Mouse (Mus musculus) midbrain, embryonic 10.5 days (tissue): ENCODE data around the gene Ank. TPM values are rescaled to one million over a fixed set of nuclear protein-coding genes. Genes with fewer than 3 reads are reported as not detected.

Experiments used
- DNase-seq: peaks from one replicate; pipeline ENCODE4 v3.0.0-alpha.2; 2017; ENCODE audit warnings: low spot score
- H3K27ac ChIP-seq: fragments of 300-500 bp; sonication (generic); replicated peaks from 2 replicates; pipeline ENCODE4 v1.5.1; 2016; ENCODE audit warnings: mild to moderate bottlenecking
- H3K27me3 ChIP-seq: fragments of 300-500 bp; sonication (generic); 2 replicates; pipeline ENCODE4 v1.6.1; 2016; ENCODE audit warnings: low read depth, mild to moderate bottlenecking; ENCODE audit not compliant: poor library complexity, severe bottlenecking
- H3K36me3 ChIP-seq: fragments of 300-500 bp; sonication (generic); 2 replicates; pipeline ENCODE4 v1.6.1; 2016; ENCODE audit warnings: mild to moderate bottlenecking, moderate library complexity
- H3K4me1 ChIP-seq: fragments of 300-500 bp; sonication (generic); 2 replicates; pipeline ENCODE4 v1.6.1; 2016
- H3K4me3 ChIP-seq: fragments of 300-500 bp; sonication (generic); 2 replicates; pipeline ENCODE4 v1.5.1; 2016; ENCODE audit warnings: mild to moderate bottlenecking, moderate library complexity
- H3K9me3 ChIP-seq: fragments of 300-500 bp; sonication (generic); replicated peaks from 2 replicates; pipeline ENCODE4 v1.6.1; 2016; ENCODE audit warnings: mild to moderate bottlenecking
- WGBS: fragments of 180-500 bp; shearing (Covaris S2); methylation state at CpG from one replicate; pipeline ENCODE4 v1.1.7; 2016; 5-methylcytosine and 5-hydroxymethylcytosine counted together
- polyA plus RNA-seq: library from polyadenylated mRNA; unstranded; fragments of >200 nt; fragmentation: Nextera tagmentation; extraction: Ambion mirVana; gene quantifications from 2 replicates; pipeline ENCODE4 v1.2.1, GENCODE M21; 2016

The Ank gene
- polyA plus RNA-seq, 1 experiment from 2014 or later = 6.3 TPM

GRCm38 (mm10) chr15:27616159-27616558, 149.7 kb downstream of the Ank start:
- H3K4me1 ChIP-seq = no peaks in the 10 kb centered on the region
- H3K27me3 ChIP-seq = no peaks in the 10 kb centered on the region
- WGBS = 89% methylated on average over 4 of the region's 4 CpGs
- no peaks in the 10 kb centered on the region for H3K9me3 ChIP-seq
- H3K4me3 ChIP-seq = no peak overlapping the region
- DNase-seq = no peak
- peaks cover 72% of the 10 kb centered on the region for H3K36me3 ChIP-seq
- no peak overlapping the region for H3K27ac ChIP-seq

DNA sequence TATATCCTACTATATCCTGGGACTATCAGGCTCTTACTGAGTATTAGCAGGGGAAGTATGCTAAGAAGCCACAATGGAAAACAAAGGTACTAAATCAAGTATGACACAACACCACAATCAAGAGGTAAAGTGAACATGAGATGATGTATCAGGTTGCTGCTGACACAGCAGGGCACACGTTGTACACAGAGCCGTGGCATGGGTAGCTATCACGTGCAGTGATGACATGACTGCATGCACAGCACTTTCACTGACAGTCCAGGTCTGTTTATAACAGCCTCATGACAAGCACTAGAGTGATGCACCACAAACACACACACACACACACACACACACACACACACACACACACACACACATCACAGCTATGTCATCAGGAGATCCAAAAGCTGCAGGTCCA, 150.8 kb downstream of the Ank start:
- H3K4me3 ChIP-seq = no peak overlapping the region
- no peak for DNase-seq
- H3K9me3 ChIP-seq = no peaks in the 10 kb centered on the region
- H3K27me3 ChIP-seq = no peaks in the 10 kb centered on the region
- peaks cover 71% of the 10 kb centered on the region for H3K36me3 ChIP-seq
- no peak overlapping the region for H3K27ac ChIP-seq
- no peaks in the 10 kb centered on the region for H3K4me1 ChIP-seq
- 95% methylated on average over 3 of the region's 3 CpGs for WGBS

- Histone ChIP-seq H3K27ac (no peak overlapping the region), H3K4me3 (no peak overlapping the region), H3K27me3 (no peaks in the 10 kb centered on the region), H3K9me3 (no peaks in the 10 kb centered on the region), H3K4me1 (no peaks in the 10 kb centered on the region), H3K36me3 (peaks cover 82% of the 10 kb centered on the region)
- 91% methylated on average over 6 of the region's 6 CpGs for WGBS
- no peak for DNase-seq
These were observed 152.5 kb downstream of the Ank start for GRCm38 (mm10) chr15:27618778-27619533.

DNA sequence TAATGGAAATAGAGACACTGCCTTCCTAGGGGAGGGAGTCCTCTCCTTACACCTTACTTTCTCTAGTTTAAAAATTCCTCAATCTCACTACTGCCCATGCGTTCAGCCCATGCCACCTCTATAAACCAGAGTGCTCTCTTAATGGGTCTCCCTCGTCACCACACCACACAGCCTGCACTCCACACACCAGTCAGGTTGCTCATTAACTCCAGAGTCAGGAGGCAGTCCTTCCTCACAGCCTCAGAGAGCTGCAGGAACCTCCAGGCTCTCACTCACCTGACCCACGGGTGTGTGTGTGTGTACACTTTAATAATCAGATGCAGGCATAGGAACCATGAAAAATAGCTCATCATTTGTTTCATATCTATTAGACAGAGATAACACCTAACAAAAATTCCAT, 153.2 kb downstream of the Ank start:
- Histone ChIP-seq H3K27ac (no peak overlapping the region), H3K9me3 (no peaks in the 10 kb centered on the region), H3K36me3 (peaks cover 75% of the 10 kb centered on the region), H3K27me3 (no peaks in the 10 kb centered on the region), H3K4me3 (no peak overlapping the region), H3K4me1 (no peaks in the 10 kb centered on the region)
- 89% methylated on average over 3 of the region's 3 CpGs for WGBS
- DNase-seq = no peak

GRCm38 (mm10) chr15:27620475-27621185, 154.2 kb downstream of the Ank start:
- H3K4me3 ChIP-seq = no peak overlapping the region
- no peaks in the 10 kb centered on the region for H3K9me3 ChIP-seq
- no peaks in the 10 kb centered on the region for H3K27me3 ChIP-seq
- WGBS = 85% methylated on average over 6 of the region's 6 CpGs
- H3K27ac ChIP-seq = no peak overlapping the region
- no peak for DNase-seq
- H3K36me3 ChIP-seq = peaks cover 70% of the 10 kb centered on the region
- no peaks in the 10 kb centered on the region for H3K4me1 ChIP-seq

GRCm38 (mm10) chr15:27623286-27623685, 156.8 kb downstream of the Ank start:
- DNase-seq = no peak
- Histone ChIP-seq H3K36me3 (peaks cover 61% of the 10 kb centered on the region), H3K9me3 (no peaks in the 10 kb centered on the region), H3K27me3 (no peaks in the 10 kb centered on the region), H3K4me3 (no peak overlapping the region), H3K27ac (no peak overlapping the region), H3K4me1 (no peaks in the 10 kb centered on the region)
- 95% methylated on average over 6 of the region's 6 CpGs for WGBS

DNA sequence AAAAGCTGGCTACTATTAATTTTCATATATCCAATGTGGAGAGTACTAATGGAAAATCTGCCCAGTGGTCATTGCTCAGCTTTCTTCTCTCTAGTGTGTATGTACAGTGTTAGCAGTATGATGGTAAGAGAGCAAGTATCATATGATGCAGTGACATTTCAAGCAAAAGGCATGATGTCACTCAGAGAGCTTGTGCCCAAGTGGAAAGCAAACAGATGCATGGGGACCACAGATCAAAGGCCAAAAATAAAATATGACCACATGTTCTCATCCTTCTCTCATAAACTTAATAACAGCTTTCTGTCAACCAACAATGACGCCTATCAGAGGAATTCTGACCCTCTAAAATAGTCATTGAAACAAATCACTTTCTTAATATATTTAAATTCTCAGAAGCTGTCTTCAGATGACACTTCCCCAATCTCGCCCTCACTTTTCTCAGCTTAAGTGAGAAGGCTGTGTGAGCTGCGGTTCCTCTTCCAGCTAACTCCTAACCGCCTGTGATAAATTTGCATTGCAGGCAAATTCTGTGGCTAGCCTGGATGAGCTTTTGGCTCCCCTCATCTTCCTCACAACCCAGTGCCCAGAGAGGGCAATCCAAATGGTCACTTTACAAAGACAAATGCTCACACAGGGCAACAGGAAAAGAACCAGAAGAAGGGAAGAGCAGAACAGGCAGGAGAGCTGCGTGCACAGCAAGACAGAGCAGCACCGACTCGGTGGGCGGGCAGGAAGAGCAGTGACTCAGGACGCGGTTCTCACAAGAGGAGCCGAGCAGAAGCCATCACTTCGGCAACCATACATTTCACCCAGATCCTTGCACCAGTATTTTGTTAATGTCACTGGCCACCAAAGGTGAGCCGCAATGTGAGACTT, 158.8 kb downstream of the Ank start:
- Histone ChIP-seq H3K4me3 (no peak overlapping the region), H3K27ac (no peak overlapping the region), H3K4me1 (peaks cover 17% of the 10 kb centered on the region), H3K9me3 (no peaks in the 10 kb centered on the region), H3K27me3 (no peaks in the 10 kb centered on the region), H3K36me3 (peaks cover 45% of the 10 kb centered on the region)
- WGBS = 91% methylated on average over 13 of the region's 13 CpGs
- DNase-seq = no peak

- no peaks in the 10 kb centered on the region for H3K27me3 ChIP-seq
- no peaks in the 10 kb centered on the region for H3K9me3 ChIP-seq
- peaks cover 40% of the 10 kb centered on the region for H3K36me3 ChIP-seq
- 93% methylated on average over 10 of the region's 10 CpGs for WGBS
- peaks cover 18% of the 10 kb centered on the region for H3K4me1 ChIP-seq
- H3K4me3 ChIP-seq = no peak overlapping the region
- no peak for DNase-seq
- no peak overlapping the region for H3K27ac ChIP-seq
These were observed 159.4 kb downstream of the Ank start for GRCm38 (mm10) chr15:27625890-27626255.

- Histone ChIP-seq H3K4me3 (no peak overlapping the region), H3K4me1 (peaks cover 23% of the 10 kb centered on the region), H3K27ac (no peak overlapping the region), H3K36me3 (peaks cover 35% of the 10 kb centered on the region), H3K9me3 (no peaks in the 10 kb centered on the region), H3K27me3 (no peaks in the 10 kb centered on the region)
- no peak for DNase-seq
- 98% methylated on average over 1 of the region's 1 CpGs for whole genome bisulfite sequencing
These were observed 159.8 kb downstream of the Ank start for GRCm38 (mm10) chr15:27626314-27626713.

GRCm38 (mm10) chr15:27627794-27628193, 161.3 kb downstream of the Ank start:
- 90% methylated on average over 9 of the region's 9 CpGs for WGBS
- Histone ChIP-seq H3K27ac (no peak overlapping the region), H3K4me3 (no peak overlapping the region), H3K9me3 (no peaks in the 10 kb centered on the region), H3K36me3 (peaks cover 24% of the 10 kb centered on the region), H3K4me1 (peaks cover 23% of the 10 kb centered on the region), H3K27me3 (no peaks in the 10 kb centered on the region)
- no peak for DNase-seq

GRCm38 (mm10) chr15:27629046-27629445, 162.6 kb downstream of the Ank start:
- DNase-seq = no peak
- peaks cover 23% of the 10 kb centered on the region for H3K4me1 ChIP-seq
- peaks cover 18% of the 10 kb centered on the region for H3K36me3 ChIP-seq
- H3K9me3 ChIP-seq = no peaks in the 10 kb centered on the region
- no peaks in the 10 kb centered on the region for H3K27me3 ChIP-seq
- peak overlapping the region; percentile 84 for H3K4me3 ChIP-seq
- H3K27ac ChIP-seq = no peak overlapping the region
- 81% methylated on average over 4 of the region's 4 CpGs for WGBS

DNA sequence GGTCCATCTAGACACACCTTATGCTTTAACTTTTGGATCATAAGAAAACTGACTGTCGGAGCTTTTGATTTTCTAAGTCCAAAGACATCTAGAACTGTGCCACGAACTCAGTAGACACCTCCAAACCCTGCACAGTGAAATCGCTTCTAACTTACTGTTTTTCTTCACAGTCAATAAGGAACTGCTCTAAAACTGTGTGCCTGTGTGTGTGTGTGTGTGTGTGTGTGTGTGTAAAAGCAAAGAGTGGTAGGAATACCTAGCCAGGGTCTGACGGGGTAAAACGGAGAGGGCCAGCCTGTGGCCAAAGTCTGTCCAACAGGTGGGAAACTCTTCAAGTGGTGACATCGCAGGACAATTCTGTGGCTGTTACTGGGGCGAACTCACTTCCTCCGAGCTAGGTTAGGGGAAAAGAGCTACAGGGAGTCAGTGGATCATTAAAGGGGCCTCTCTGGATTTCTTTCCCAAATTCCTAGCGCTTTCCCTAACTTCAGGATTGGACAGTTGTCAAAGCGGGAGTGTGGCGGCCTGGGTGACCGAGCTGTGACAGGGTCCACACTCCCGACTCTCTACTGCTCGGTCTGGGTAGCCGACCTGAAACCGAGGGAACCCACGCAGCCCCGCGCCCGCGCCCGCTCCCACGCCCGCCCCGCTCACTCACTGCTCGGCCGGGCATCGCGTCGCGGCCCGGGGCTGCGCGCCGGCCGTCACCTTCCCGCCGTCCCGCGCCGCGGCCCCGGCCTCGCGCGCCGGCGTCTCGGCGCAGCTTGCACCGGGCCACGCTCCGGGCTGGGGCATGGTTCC, 163.5 kb downstream of the Ank start:
- 3% methylated on average over 53 of the region's 53 CpGs for WGBS
- Histone ChIP-seq H3K4me1 (peaks cover 23% of the 10 kb centered on the region), H3K27ac (peak overlapping the region; percentile 89), H3K36me3 (peaks cover 18% of the 10 kb centered on the region), H3K9me3 (no peaks in the 10 kb centered on the region), H3K4me3 (peak overlapping the region; percentile 84), H3K27me3 (no peaks in the 10 kb centered on the region)
- no peak for DNase-seq
